Mouse (Mus musculus): Measurements from ENCODE around the gene Pcdh8. TPM values are rescaled to one million over a fixed set of nuclear protein-coding genes. Genes with fewer than 3 reads are reported as not detected.
A peak's percentile ranks its signal among the peaks of the same experiment; 100 is the strongest.

Gene Pcdh8
- 5.2 and 5.6 TPM in 2 replicates for polyA plus RNA-seq (2012; rRNA removed)

GRCm38 (mm10) chr14:79771094-79771535 lies at the start of gene Pcdh8:
TSS of gene Pcdh8 (minus strand) at chr14:79771312.
- H3K27ac ChIP-seq (ENCODE audit: insufficient read depth, low read length), result no peak within 1 kb of the TSS
- H3K4me3 ChIP-seq (replicated peaks; ENCODE audit: insufficient read depth, low read depth, low read length), result peak within 1 kb of the TSS; percentile 57
- under 1% methylated on average over 30 of the region's 30 CpGs for WGBS
- peaks cover 3% of the 10 kb centered on the region; the same call in 1 of the 2 replicates for H3K4me1 ChIP-seq (ENCODE audit: control insufficient read depth, insufficient read depth, low read length)
- DNase-seq, result peak; percentile 83 to 84
- no peak for TF ChIP-seq CTCF (IDR thresholded peaks at IDR 0.05; ENCODE audit: borderline replicate concordance, insufficient read depth, low read depth, low read length)
- peak; percentile 50; the same call in 1 of the 2 replicates for TF ChIP-seq POLR2A (IDR thresholded peaks at IDR 0.05; ENCODE audit: borderline replicate concordance, insufficient read depth, low read length)
- H3K27me3 ChIP-seq (ENCODE audit: control insufficient read depth, insufficient read depth, low read length), result peaks cover 11% of the 10 kb centered on the region; the same call in 1 of the 2 replicates

GRCm38 (mm10) chr14:79814709-79815108 lies 43.6 kb upstream of the Pcdh8 start:
- Histone ChIP-seq H3K4me1 (ENCODE audit: control insufficient read depth, insufficient read depth, low read length) (no peaks in the 10 kb centered on the region), H3K27me3 (ENCODE audit: control insufficient read depth, insufficient read depth, low read length) (no peaks in the 10 kb centered on the region), H3K4me3 (replicated peaks; ENCODE audit: insufficient read depth, low read depth, low read length) (no peak overlapping the region), H3K27ac (ENCODE audit: insufficient read depth, low read length) (no peak overlapping the region)
- no peak for DNase-seq
- TF ChIP-seq POLR2A (IDR thresholded peaks at IDR 0.05; ENCODE audit: borderline replicate concordance, insufficient read depth, low read length), result no peak
- TF ChIP-seq CTCF (IDR thresholded peaks at IDR 0.05; ENCODE audit: borderline replicate concordance, insufficient read depth, low read depth, low read length), result no peak
- WGBS, result 60% methylated on average over 8 of the region's 8 CpGs

DNA sequence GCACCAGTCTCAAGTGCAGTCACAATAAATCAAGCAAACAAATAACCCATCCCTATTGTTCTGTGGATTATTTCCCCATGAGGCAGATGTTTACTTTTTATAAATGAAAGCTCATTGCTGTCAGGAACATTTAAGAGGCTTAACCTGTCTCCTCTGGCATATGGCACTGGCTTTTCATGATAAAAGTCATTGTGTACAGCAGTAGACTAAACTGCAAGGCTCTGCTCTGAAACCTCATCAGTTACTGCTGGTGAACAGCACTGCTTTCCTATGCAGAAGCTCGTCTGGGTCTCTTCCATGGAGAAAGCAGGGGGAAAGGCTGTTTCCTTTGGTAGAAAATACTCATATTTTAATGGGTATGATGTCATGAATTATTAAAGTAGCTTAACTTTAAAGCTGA lies 43.0 kb upstream of the Pcdh8 start:
- Histone ChIP-seq H3K4me1 (ENCODE audit: control insufficient read depth, insufficient read depth, low read length) (no peaks in the 10 kb centered on the region), H3K27ac (ENCODE audit: insufficient read depth, low read length) (no peak overlapping the region), H3K27me3 (ENCODE audit: control insufficient read depth, insufficient read depth, low read length) (no peaks in the 10 kb centered on the region), H3K4me3 (replicated peaks; ENCODE audit: insufficient read depth, low read depth, low read length) (no peak overlapping the region)
- 67% methylated on average over 1 of the region's 1 CpGs for WGBS
- TF ChIP-seq CTCF (IDR thresholded peaks at IDR 0.05; ENCODE audit: borderline replicate concordance, insufficient read depth, low read depth, low read length) (no peak), POLR2A (IDR thresholded peaks at IDR 0.05; ENCODE audit: borderline replicate concordance, insufficient read depth, low read length) (no peak)
- DNase-seq, result no peak

DNA sequence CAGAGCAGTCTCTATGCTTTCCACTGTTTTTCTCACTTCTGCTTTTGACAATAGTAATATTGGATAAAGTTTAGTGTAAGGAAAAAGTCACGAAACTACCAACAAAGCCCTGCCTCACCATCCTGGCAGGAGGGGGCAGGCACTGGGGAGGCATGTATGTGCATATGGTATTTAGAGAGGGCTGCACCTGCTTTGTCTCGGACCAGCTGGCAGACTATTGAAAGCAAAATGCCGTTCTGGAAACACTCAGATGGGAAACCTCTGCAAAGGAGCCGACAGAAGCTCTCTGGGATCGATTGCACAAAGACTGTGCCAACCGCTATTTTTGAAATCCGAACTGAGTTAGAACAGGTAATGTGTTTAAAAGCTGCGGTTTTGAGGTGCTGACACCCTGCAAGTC lies 22.1 kb upstream of the Pcdh8 start:
- WGBS, result 68% methylated on average over 8 of the region's 8 CpGs
- no peak overlapping the region for H3K27ac ChIP-seq (ENCODE audit: insufficient read depth, low read length)
- no peak for DNase-seq

DNA sequence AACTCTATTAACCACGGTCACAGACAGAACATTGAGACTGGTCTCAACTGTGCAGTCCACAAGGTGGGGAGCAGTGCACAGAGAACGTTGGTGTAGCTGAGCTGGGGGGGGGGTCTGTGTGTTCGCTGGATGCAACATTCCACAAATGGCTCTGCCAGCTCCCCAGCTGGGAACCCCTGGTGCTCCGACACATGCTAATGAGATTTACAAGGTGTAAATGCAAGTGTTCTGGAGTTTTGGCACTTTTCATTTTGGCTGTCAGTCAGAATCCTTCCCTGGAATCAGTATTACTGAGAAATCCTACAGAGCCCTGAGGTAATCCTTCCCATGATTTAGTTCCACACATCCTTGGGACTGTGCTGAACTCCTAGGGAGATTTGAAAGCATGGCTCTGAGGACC lies 18.4 kb upstream of the Pcdh8 start:
- peak; percentile 24 to 42 for DNase-seq
- no peak overlapping the region for H3K27ac ChIP-seq (ENCODE audit: insufficient read depth, low read length)
- WGBS, result 19% methylated on average over 4 of the region's 4 CpGs
- H3K4me1 ChIP-seq (ENCODE audit: control insufficient read depth, insufficient read depth, low read length), result no peaks in the 10 kb centered on the region; the same call in 1 of the 2 replicates
- no peak overlapping the region for H3K4me3 ChIP-seq (replicated peaks; ENCODE audit: insufficient read depth, low read depth, low read length)
- H3K27me3 ChIP-seq (ENCODE audit: control insufficient read depth, insufficient read depth, low read length), result no peaks in the 10 kb centered on the region; the same call in 1 of the 2 replicates
- TF ChIP-seq POLR2A (IDR thresholded peaks at IDR 0.05; ENCODE audit: borderline replicate concordance, insufficient read depth, low read length), result no peak
- no peak for TF ChIP-seq CTCF (IDR thresholded peaks at IDR 0.05; ENCODE audit: borderline replicate concordance, insufficient read depth, low read depth, low read length)

More for the DNA sequence above, 22.1 kb upstream of the Pcdh8 start:
- Histone ChIP-seq H3K27me3 (ENCODE audit: control insufficient read depth, insufficient read depth, low read length) (no peaks in the 10 kb centered on the region; the same call in 1 of the 2 replicates), H3K4me3 (replicated peaks; ENCODE audit: insufficient read depth, low read depth, low read length) (no peak overlapping the region), H3K4me1 (ENCODE audit: control insufficient read depth, insufficient read depth, low read length) (no peaks in the 10 kb centered on the region; the same call in 1 of the 2 replicates)
- TF ChIP-seq POLR2A (IDR thresholded peaks at IDR 0.05; ENCODE audit: borderline replicate concordance, insufficient read depth, low read length), result no peak
- TF ChIP-seq CTCF (IDR thresholded peaks at IDR 0.05; ENCODE audit: borderline replicate concordance, insufficient read depth, low read depth, low read length), result no peak

DNA sequence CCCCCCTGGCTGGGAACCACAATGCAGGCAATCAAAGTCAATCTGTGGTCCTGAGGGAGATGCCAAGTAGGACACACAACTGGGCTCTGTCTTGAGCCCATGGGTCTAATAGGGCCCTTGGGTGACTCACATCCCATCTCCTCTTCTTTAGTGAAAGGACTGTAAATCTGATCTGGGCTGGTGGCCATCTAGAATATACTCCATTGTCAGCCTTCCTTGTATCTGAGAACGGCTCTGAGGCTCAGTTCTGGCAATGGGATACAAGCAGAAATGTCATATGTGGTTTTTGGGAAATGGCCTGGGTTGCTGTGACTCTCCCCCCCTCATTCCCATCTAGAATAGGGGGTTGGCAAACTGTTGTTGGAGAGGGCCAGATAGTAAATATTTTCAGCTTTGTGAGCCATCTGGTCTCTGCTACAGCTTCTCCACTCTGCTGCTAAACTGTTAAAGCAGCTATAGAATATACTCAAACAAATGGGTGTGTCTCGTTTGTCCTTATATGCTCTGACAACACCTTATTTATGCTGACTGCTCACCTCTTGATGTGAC lies 17.6 kb upstream of the Pcdh8 start:
- TF ChIP-seq CTCF (IDR thresholded peaks at IDR 0.05; ENCODE audit: borderline replicate concordance, insufficient read depth, low read depth, low read length) (no peak), POLR2A (IDR thresholded peaks at IDR 0.05; ENCODE audit: borderline replicate concordance, insufficient read depth, low read length) (no peak)
- no peak overlapping the region for H3K4me3 ChIP-seq (replicated peaks; ENCODE audit: insufficient read depth, low read depth, low read length)
- no peaks in the 10 kb centered on the region; the same call in 1 of the 2 replicates for H3K27me3 ChIP-seq (ENCODE audit: control insufficient read depth, insufficient read depth, low read length)
- no peak overlapping the region for H3K27ac ChIP-seq (ENCODE audit: insufficient read depth, low read length)
- WGBS, result 30% methylated on average over 2 of the region's 2 CpGs
- no peaks in the 10 kb centered on the region; the same call in 1 of the 2 replicates for H3K4me1 ChIP-seq (ENCODE audit: control insufficient read depth, insufficient read depth, low read length)
- DNase-seq, result peak in 1 of 2 experiments; percentile 28

DNA sequence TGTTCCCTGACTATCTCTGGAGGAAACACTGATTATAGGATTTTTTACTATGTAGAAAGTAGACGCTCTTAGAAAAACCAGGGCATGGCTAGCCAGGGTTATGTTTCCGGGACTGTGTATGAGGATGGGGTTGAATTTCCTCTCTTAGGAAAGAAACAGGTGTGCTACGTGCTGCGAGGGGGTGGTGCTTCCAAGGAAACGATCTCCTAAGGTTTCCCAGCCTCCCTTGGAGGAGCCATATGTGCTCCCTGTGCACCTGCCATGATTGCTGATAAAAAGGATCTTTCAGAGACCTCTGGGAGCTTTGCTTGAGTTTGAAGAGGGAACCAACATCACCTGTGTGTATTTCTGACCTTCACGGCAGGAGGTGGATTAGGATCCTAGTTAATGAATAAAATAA lies 16.8 kb upstream of the Pcdh8 start:
- no peaks in the 10 kb centered on the region; the same call in 1 of the 2 replicates for H3K27me3 ChIP-seq (ENCODE audit: control insufficient read depth, insufficient read depth, low read length)
- no peak overlapping the region for H3K27ac ChIP-seq (ENCODE audit: insufficient read depth, low read length)
- TF ChIP-seq POLR2A (IDR thresholded peaks at IDR 0.05; ENCODE audit: borderline replicate concordance, insufficient read depth, low read length) (no peak), CTCF (IDR thresholded peaks at IDR 0.05; ENCODE audit: borderline replicate concordance, insufficient read depth, low read depth, low read length) (no peak)
- H3K4me3 ChIP-seq (replicated peaks; ENCODE audit: insufficient read depth, low read depth, low read length), result no peak overlapping the region
- DNase-seq, result peak; percentile 20 to 41
- H3K4me1 ChIP-seq (ENCODE audit: control insufficient read depth, insufficient read depth, low read length), result no peaks in the 10 kb centered on the region; the same call in 1 of the 2 replicates
- WGBS, result 49% methylated on average over 6 of the region's 6 CpGs

DNA sequence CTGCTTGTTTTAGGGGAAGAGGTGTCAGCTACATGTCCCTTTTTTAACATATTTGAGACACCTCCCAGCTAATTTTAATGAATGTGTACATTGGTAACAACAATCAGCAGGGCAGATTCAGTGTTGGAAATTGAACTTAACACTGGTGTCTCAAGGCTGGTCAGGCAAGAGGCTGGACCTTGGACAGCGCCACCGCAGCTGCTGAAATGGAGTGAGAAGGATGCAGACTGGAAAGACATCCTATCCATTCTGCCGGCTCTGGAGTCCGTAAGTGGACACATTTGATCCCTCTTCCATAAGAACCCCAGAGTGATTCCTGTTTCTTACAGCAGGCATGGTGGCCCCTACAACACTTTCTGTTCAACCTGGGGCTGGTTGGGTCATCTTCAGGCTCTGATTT lies 14.3 kb upstream of the Pcdh8 start:
- no peak for TF ChIP-seq CTCF (IDR thresholded peaks at IDR 0.05; ENCODE audit: borderline replicate concordance, insufficient read depth, low read depth, low read length)
- no peak for TF ChIP-seq POLR2A (IDR thresholded peaks at IDR 0.05; ENCODE audit: borderline replicate concordance, insufficient read depth, low read length)
- Histone ChIP-seq H3K27ac (ENCODE audit: insufficient read depth, low read length) (no peak overlapping the region), H3K4me1 (ENCODE audit: control insufficient read depth, insufficient read depth, low read length) (no peaks in the 10 kb centered on the region; the same call in 1 of the 2 replicates), H3K4me3 (replicated peaks; ENCODE audit: insufficient read depth, low read depth, low read length) (no peak overlapping the region), H3K27me3 (ENCODE audit: control insufficient read depth, insufficient read depth, low read length) (no peaks in the 10 kb centered on the region)
- 78% methylated on average over 4 of the region's 4 CpGs for WGBS
- DNase-seq, result no peak

Measured in cerebellum, adult 2 months (tissue).